Mouse (Mus musculus) cerebellum, adult 8-10 months (tissue): Measurements from ENCODE around the gene Myt1l.

ENCODE experiments used
- DNase-seq: peaks from one replicate; pipeline ENCODE4 v3.0.0; 2022

The Myt1l gene

GRCm38 (mm10) chr12:29926896-29927295 is 398.7 kb downstream of the Myt1l start:
- DNase-seq = no peak

GRCm38 (mm10) chr12:29930591-29930990 is 402.4 kb downstream of the Myt1l start:
- DNase-seq = no peak

- DNase-seq = no peak
These were observed 404.8 kb downstream of the Myt1l start for GRCm38 (mm10) chr12:29932951-29933350.

GRCm38 (mm10) chr12:29933501-29933900 is 405.3 kb downstream of the Myt1l start:
- DNase-seq = no peak

GRCm38 (mm10) chr12:29934120-29934581 is 406.0 kb downstream of the Myt1l start:
- no peak for DNase-seq

- no peak for DNase-seq
These were observed 409.1 kb downstream of the Myt1l start, which contains the start of gene Pxdn for GRCm38 (mm10) chr12:29937308-29937707. Gene Pxdn (plus strand): TSS chr12:29937608.

GRCm38 (mm10) chr12:29937851-29938375 is 409.7 kb downstream of the Myt1l start:
- no peak for DNase-seq

GRCm38 (mm10) chr12:29938376-29939041 is 410.3 kb downstream of the Myt1l start:
- no peak for DNase-seq

- DNase-seq = no peak
These were observed 411.1 kb downstream of the Myt1l start for GRCm38 (mm10) chr12:29939261-29939671.

GRCm38 (mm10) chr12:29942435-29942834 is 414.3 kb downstream of the Myt1l start:
- no peak for DNase-seq

GRCm38 (mm10) chr12:29944650-29945049 is 416.5 kb downstream of the Myt1l start:
- DNase-seq = no peak

GRCm38 (mm10) chr12:29945182-29945743 is 417.1 kb downstream of the Myt1l start:
- DNase-seq = no peak

- DNase-seq = no peak
These were observed 422.9 kb downstream of the Myt1l start for GRCm38 (mm10) chr12:29951043-29951442.

- DNase-seq = no peak
These were observed 423.3 kb downstream of the Myt1l start for GRCm38 (mm10) chr12:29951485-29951884.

GRCm38 (mm10) chr12:29952102-29952501 is 423.9 kb downstream of the Myt1l start:
- no peak for DNase-seq

- no peak for DNase-seq
These were observed 425.8 kb downstream of the Myt1l start for GRCm38 (mm10) chr12:29953999-29954398.

GRCm38 (mm10) chr12:29954464-29954863 is 426.3 kb downstream of the Myt1l start:
- DNase-seq = no peak

- DNase-seq = no peak
These were observed 428.8 kb downstream of the Myt1l start for GRCm38 (mm10) chr12:29956969-29957368.

GRCm38 (mm10) chr12:29958637-29959036 is 430.5 kb downstream of the Myt1l start:
- no peak for DNase-seq

GRCm38 (mm10) chr12:29961041-29961440 is 432.9 kb downstream of the Myt1l start:
- no peak for DNase-seq

GRCm38 (mm10) chr12:29965016-29965415 is 436.8 kb downstream of the Myt1l start:
- DNase-seq = no peak

GRCm38 (mm10) chr12:29971795-29972464 is 443.7 kb downstream of the Myt1l start:
- DNase-seq = no peak

- DNase-seq = no peak
These were observed 444.3 kb downstream of the Myt1l start for GRCm38 (mm10) chr12:29972533-29972932.
